Mouse (Mus musculus) urinary bladder, postnatal 25 days (tissue): ENCODE results near the gene Pde4b.

Source experiments
- DNase-seq: peaks from one replicate; pipeline ENCODE4 v3.0.0; 2022; ENCODE audit warnings: low spot score

Pde4b gene

GRCm38 (mm10) chr4:102612596-102612995 is 525.3 kb downstream of the Pde4b start:
- no peak for DNase-seq

DNA sequence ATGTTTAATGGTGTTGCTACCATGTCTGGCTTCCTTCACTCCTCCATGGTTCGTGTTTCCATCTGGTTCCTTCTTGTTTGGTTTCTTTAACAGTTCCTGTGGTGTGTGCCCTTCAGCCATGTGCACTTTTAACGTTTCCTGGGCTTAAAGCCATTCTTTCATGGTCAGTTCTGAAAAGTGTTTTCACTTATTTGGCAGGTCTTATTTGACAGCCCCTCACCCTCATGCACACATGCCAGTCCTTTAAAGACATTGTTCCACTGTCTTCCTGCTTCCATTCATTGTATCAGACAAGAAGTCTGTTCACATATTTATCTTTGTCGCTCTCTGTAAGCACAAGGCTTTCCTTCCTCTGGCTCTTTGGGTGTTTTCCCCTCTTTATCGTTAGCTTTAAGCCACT is 530.4 kb downstream of the Pde4b start:
- DNase-seq, result no peak

GRCm38 (mm10) chr4:102618609-102619008 is 531.3 kb downstream of the Pde4b start:
- no peak for DNase-seq

- DNase-seq, result no peak
These were observed 533.0 kb downstream of the Pde4b start for GRCm38 (mm10) chr4:102620179-102620910.

GRCm38 (mm10) chr4:102621120-102621519 is 533.8 kb downstream of the Pde4b start:
- no peak for DNase-seq

DNA sequence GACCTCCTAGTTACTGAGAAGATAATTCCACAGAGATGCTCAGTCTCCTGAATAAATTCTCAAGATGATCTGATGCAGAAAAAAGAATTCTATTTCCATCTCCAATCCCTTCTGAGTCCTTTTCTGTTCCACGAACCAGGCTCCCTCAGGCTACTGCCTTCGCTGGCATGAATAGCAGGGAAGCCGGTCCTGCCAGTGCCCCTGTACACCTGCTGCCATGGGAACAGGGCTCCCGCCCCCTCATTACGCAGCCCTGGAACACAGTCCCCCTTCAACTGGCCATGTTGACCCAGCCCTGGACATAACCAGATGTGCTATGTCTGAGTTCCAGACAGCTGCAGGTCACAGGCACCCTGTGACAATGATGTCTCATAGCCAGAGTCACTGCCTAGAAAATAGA is 535.6 kb downstream of the Pde4b start:
- DNase-seq, result no peak

- no peak for DNase-seq
These were observed 536.7 kb downstream of the Pde4b start for GRCm38 (mm10) chr4:102623789-102624611.

DNA sequence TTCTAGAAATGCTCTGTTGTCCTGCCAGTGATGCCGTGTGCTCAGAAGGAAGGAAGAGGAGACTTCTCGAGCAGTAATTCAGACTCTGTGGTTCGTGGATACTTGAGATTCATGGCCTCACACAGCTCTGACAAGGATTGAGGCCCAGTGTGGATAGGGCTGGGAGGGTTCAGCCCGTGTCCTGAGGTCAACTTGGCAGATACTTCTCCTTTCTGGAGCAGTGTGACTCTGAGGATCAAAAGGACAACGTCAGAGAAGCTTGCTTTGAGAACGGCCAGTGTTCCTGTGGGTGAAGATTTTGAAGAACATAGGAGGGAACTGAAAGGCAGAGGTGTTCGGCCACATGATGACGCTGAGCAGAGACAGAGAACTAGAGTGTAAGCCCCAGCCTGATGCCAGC is 537.6 kb downstream of the Pde4b start:
- no peak for DNase-seq

DNA sequence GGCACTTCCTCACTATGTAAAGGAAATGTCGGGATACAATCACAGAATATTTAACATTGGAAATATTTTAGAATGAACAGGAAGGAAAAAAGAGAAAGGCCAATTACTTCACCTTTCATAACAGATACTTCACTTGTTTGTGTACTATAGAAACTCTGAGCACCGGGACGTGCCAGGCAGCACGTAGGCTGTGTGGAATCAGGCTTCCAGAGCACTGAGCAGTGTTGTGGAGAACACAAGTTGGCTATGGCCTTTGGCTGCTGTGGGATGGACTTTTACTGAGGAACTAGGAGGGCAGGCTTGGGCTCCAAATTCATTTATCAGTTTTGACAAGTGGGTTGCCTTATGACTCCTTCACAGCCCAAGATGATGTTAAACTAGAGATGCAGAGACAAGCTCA is 540.5 kb downstream of the Pde4b start:
- no peak for DNase-seq

DNA sequence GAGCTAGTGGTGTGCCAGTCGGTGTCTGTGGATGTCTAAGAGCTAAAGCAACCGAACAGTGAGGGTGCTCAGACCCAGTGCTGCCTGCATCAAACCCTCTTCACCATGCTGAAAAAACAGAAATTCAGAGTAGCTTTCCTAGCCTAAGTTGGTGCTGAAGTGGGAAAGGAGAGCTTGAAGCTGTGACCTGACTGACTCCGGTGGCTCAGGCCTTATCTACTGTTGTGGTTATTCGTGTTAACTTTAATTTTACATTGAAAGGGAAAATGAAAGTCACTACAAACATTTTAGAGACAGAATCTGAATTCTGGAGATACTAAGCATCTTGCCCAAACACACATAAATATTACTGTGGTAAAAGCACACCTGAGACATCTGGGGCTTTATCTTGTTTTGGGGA is 542.3 kb downstream of the Pde4b start:
- DNase-seq, result no peak

- no peak for DNase-seq
These were observed 542.9 kb downstream of the Pde4b start for GRCm38 (mm10) chr4:102630261-102630660.

- DNase-seq, result no peak
These were observed 544.3 kb downstream of the Pde4b start for GRCm38 (mm10) chr4:102631624-102632023.

GRCm38 (mm10) chr4:102633241-102633640 is 545.9 kb downstream of the Pde4b start:
- DNase-seq, result no peak

- no peak for DNase-seq
These were observed 547.9 kb downstream of the Pde4b start for GRCm38 (mm10) chr4:102635258-102635657.

- no peak for DNase-seq
These were observed 548.6 kb downstream of the Pde4b start for GRCm38 (mm10) chr4:102635944-102636343.

- no peak for DNase-seq
These were observed 550.1 kb downstream of the Pde4b start for GRCm38 (mm10) chr4:102637348-102637910.

DNA sequence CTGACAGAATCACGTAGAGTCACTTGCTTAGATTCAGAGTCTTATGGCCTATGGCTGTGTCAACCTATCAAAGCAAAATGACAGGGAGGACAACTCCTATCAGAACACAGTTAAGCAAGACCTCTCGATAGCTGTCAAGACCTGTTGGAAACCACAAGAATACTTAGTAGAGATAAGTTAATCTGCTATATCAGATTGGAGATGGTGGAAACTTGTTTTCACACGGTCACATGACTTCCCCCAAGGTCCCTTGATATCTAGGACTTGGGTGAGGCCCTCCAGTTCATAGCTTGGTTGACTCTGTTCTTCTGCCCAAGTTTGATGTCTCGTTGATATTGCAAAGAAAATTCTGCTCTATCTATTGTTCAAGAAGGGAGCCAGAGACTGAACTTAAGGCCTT is 553.6 kb downstream of the Pde4b start:
- DNase-seq, result no peak

DNA sequence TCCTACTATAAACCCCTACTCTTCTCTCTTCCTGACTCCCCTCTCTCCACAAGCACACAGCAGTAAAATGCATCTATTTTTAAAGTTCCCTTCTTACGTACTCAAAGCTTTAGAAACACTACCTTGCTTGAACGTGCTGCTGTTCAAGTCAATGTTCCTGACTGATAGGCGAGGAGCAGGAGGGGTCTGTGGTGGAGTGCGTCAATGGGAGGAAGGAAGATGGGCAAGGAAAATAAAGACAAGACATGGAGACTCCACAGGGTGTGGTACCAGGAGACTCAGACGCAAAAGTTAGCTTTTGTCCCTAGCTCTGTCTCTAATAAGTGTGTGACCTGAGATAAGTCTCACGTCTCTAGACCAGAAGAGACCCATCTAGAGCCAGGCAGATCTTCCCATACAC is 556.7 kb downstream of the Pde4b start:
- no peak for DNase-seq

DNA sequence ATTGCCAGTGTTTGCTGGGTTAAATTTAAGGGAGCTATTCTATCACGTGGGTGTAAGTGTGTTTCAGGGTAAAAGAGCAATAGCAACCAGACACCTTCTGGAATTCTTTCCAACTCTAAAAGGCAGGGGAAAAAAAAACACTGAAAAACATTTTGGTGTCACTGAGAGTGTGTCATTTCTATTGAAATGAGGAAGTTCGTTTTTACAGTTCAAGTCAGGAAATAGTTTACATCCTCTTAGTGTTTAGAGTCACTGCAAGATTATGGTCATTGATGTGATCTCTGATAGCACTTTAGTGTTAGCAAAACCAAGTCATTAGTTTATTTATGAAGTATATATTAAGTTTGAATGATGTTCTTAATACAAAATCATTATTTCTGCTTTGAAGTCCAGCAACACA is 559.7 kb downstream of the Pde4b start:
- no peak for DNase-seq

GRCm38 (mm10) chr4:102655331-102655730 is 568.0 kb downstream of the Pde4b start:
- DNase-seq, result no peak

GRCm38 (mm10) chr4:102656494-102657036 is 569.2 kb downstream of the Pde4b start:
- DNase-seq, result no peak
